Mouse (Mus musculus) ES-E14 (cell line): Measurements from ENCODE around the gene Pgrmc1.

Source experiments
- CHD2 ChIP-seq: IDR thresholded peaks from 2 replicates; pipeline ENCODE4 v1.6.1; 2014; ENCODE audit warnings: mild to moderate bottlenecking, low read depth, low read length, inconsistent platforms
- ZC3H11A ChIP-seq: IDR thresholded peaks from 2 replicates; pipeline ENCODE4 v1.6.1; 2012; ENCODE audit warnings: low read depth, mild to moderate bottlenecking, inconsistent platforms, low read length, borderline replicate concordance
- ZNF384 ChIP-seq: IDR thresholded peaks from 2 replicates; pipeline ENCODE4 v1.6.1; 2012; ENCODE audit warnings: low read depth, low read length, inconsistent platforms

GRCm38 (mm10) chrX:36591539-36591938, 6.5 kb upstream of the Pgrmc1 start:
- TF ChIP-seq ZC3H11A (no peak), ZNF384 (no peak), CHD2 (no peak)
